Mouse (Mus musculus): ENCODE measurements around the gene Cxcr1.

The Cxcr1 gene

GRCm38 (mm10) chr1:74194445-74194844 lies at the start of gene Cxcr1:
Gene Cxcr1 (minus strand): TSS chr1:74194631.
- CTCF ChIA-PET: interaction anchor here (0.7 to 1.2 kb wide), 2 partner anchors 11 to 259 kb away, joined by 3 to 5 read pairs; no protein-coding TSS in a partner anchor

GRCm38 (mm10) chr1:74240832-74241231 lies 46.4 kb upstream of the Cxcr1 start:
- CTCF ChIA-PET: no interaction called here

DNA sequence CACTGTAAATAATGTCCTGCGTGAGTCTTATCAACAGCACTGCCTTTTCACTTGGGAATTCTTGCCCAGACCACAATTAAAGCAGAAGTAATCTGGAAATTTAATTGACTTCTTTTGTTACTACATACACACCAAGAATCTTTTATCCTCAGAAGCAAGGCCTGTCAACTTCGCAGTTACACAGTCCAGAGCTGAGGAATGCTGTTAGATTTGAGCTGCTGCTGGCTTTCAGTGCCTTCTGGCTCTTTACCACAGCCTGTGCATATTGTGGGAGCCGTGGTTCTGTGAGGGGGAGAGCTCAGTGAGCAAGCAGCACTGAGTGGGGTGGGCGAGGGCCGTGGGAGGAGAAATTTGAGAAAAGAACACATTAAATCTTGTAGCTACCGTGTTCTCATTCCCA lies 45.9 kb upstream of the Cxcr1 start:
- CTCF ChIA-PET: interaction anchor here (0.6 kb wide), 1 partner anchor 38 kb away, joined by 3 read pairs; no protein-coding TSS in a partner anchor

DNA sequence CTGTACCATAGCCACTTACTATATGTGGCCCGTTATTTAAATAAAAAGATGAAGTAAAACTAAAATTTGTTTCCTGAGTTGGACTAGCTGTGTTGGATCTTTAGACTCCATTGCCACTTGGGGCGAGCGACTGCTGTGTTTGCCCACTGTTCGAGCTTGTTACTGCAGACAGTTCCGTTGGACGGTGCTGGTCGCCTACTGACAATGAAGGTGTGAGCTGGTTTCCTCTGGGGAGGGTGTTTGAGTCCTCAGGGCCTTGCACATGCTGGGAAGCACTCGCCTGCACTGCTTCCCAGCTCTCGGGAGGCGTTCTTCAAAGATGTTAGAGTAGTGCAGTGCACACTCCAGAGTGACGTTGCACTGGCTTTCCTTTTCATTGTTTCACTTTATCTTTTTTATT lies 45.2 kb upstream of the Cxcr1 start:
- CTCF ChIA-PET: interaction anchor here (0.6 kb wide), 1 partner anchor 38 kb away, joined by 3 read pairs; no protein-coding TSS in a partner anchor

DNA sequence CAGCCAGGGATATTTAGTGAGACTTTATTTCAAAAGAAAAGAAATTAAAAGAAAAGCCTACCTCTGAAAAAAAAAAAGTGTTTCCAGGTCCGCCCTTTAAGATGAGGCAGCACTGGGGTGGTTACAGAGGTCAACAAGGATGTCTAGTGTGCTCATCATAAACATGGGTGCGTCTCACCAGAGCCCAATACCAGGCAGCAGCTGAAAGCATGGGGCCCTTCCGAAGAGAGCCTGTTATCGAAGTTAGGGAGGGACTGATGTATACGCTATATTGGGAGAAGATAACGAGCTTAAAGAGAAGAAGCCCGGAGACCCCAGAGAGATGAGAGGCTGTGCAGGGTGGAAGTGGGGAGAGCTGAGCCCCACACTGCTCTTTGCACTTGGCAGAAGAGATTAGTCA lies 44.7 kb upstream of the Cxcr1 start:
- CTCF ChIA-PET: no interaction called here

GRCm38 (mm10) chr1:74238136-74238535 lies 43.7 kb upstream of the Cxcr1 start:
- CTCF ChIA-PET: no interaction called here

DNA sequence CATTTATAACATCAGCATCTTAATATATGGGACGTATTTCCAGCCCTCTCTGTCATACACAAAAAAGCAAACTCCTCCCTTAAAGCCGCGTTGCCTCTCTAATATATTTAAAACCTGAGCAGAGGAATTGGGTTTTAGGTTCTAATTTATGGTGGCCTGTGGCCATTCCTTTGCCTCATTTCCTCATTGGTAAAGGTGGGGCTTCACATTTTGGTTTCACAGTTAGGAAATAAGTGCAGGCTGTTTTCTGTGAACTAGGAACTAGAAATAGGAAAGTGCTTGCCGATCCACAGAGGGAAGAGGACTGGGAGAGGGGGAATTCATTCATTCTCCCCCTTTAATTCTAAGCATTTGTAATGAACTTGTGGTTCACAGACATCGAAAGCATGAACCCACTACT lies 43.2 kb upstream of the Cxcr1 start:
- CTCF ChIA-PET: no interaction called here

DNA sequence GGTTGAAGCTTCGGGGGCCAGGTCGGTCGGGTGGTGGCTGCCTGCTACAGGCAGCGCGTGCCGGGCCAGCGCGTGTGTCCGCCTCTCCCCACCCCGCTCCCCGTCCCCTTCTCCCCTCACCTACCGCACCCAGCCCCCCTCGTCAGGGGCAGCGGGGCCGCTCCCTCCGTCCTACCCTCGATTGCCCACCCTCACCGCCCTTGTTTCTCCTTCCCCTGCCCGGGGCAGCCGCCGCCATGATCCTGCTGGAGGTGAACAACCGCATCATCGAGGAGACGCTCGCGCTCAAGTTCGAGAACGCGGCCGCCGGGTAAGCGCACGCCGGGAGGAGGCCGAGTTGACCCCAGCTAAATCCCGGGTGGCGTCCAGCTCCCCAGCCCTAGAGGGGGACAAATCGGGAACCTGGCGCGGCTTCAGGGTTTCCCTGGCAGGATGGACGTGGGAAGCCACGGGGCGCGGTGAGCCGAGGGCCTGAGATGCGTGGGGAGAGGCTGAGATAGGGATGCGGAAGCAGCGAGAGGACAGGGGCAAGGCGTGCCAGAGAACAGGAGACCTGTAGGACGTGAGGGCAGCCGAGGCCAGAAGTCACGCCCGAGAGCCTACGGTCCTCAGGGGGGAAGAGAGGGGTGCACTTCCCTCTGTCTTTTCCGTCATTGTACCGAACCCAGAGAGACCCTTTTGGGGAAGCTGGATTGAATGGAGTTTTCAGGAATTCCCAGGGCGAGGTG lies 42.3 kb upstream of the Cxcr1 start:
- CTCF ChIA-PET: interaction anchor here (0.7 kb wide), 2 partner anchors 8 to 155 kb away, joined by 3 to 4 read pairs; partner anchors contain the start of gene Ctdsp1

DNA sequence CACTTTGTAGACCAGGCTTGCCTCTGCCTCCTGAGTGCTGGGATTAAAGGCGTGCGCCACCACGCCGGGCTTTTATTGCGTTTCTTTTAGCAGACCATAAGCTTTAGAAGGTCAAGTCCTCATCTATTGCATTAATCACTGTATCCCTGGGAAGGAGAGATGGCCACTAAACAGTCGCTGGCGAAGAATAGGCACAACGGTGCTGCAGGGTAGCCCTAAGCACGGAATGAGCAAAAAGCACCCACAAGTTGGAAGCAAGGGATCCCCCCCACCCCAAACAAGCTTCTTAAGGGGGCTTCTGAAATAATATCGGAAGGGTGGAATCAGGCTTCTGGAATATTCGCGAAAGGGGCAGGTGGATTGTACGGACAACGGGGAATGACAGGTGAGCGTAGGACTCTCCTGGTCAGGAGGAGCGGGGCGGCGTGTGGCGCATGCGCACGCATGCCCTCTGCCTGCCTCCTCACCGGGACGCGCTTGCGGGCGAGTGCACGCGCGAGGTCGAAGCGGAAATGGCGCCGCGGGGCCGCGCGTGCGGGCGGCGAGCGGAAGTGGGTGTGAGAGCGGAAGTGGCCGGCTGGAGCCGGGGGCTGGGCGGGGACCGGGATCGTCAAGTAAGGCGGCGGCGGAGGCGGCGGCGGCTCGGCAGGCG lies 41.6 kb upstream of the Cxcr1 start, which contains the start of gene Arpc2:
TSS of gene Arpc2 (plus strand) at position 147 of the 652 bp plus-strand sequence.
- CTCF ChIA-PET: interaction anchor here (0.7 kb wide), 2 partner anchors 127 to 155 kb away, joined by 3 to 7 read pairs; partner anchors contain the start of gene Ctdsp1

DNA sequence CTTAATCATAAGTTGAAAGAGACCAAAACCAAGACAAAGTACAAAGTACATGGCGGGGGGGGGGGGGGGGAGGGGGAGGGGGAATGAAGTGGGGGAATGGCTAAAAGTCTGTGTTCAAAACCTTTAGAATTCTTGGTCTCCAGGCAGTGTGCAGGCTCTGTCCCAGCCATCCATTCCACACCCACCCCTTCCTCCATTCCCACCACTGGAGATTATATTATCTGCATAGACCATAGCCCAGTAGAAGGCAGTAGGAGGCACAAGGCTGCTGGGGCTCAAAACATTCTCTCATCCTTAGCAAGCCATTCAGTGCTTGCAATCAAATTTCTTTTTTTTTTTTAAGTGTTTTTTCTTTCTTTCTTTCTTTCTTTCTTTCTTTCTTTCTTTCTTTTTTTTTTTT lies 36.6 kb upstream of the Cxcr1 start:
- CTCF ChIA-PET: no interaction called here

GRCm38 (mm10) chr1:74229942-74230341 lies 35.5 kb upstream of the Cxcr1 start:
- CTCF ChIA-PET: interaction anchor here (0.6 kb wide), 1 partner anchor 137 kb away, joined by 3 read pairs; no protein-coding TSS in a partner anchor

DNA sequence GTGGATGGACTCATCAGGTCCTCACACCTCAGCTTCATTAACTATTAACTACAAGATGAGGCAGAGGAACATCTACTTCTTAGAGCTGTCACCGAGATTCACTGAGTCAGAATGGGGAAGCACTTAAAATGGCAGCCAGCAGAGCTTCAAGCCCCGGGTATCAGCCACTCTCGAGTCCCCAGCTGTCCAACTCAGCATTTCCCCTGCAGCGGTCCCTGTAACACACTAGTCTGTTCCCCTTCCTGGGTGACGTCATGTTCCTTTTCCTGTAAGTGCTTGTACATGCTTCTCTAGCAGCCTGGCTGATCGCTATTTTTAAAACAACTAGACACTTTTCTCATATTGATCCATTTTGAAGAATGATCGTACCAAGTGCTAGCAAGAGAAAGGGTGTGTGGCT lies 32.9 kb upstream of the Cxcr1 start:
- CTCF ChIA-PET: interaction anchor here (0.6 kb wide), 1 partner anchor 159 kb away, joined by 4 read pairs; no protein-coding TSS in a partner anchor

GRCm38 (mm10) chr1:74219922-74220321 lies 25.5 kb upstream of the Cxcr1 start:
- CTCF ChIA-PET: no interaction called here

GRCm38 (mm10) chr1:74208941-74209340 lies 14.5 kb upstream of the Cxcr1 start:
- CTCF ChIA-PET: no interaction called here

GRCm38 (mm10) chr1:74207906-74208305 lies 13.5 kb upstream of the Cxcr1 start:
- CTCF ChIA-PET: interaction anchor here (0.6 kb wide), 2 partner anchors 8 to 368 kb away, joined by 3 to 5 read pairs; no protein-coding TSS in a partner anchor

DNA sequence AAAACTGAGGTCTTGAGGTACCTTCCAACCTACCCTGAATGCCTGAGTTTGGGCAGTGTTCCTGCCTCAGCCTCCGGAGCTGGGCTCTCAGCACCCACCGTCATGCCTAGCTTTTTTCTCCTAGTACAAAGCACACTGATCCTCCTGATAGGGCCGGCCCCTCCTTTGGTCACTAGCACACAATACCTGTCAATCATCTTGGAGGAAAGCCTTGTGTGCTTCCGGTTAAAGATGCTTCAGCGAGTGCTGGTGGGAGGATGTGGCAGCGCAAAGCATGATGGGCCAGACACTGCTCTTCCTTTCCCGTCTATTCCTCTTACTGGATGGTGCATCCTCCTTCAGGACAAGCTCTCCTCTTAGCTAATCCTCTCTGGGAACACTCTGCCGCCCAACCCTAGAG lies 12.2 kb upstream of the Cxcr1 start:
- CTCF ChIA-PET: interaction anchor here (0.6 to 1.5 kb wide), 5 partner anchors 40 to 683 kb away, joined by 3 to 6 read pairs (median 4); partner anchors contain the start of genes Aamp and Catip

DNA sequence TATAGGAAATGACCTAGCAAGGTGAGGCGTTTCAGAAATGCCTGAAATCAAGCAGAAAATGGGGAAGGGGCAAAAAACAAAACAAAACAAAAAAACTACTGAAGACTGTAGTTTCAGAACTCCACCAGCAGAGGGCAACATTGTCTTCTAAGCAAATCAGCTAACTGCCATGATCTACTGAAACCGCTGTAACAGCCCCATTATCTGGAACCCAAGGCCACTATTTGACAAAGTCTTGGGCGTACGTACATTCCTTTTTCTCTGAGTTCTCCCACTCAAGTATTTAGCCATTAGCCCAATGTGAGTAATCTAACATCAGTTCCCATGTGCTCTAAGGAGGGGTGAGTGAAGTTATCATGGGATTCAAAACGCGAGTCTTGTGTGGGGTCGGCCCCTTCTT lies 11.4 kb upstream of the Cxcr1 start:
- CTCF ChIA-PET: interaction anchor here (0.6 to 1.5 kb wide), 7 partner anchors 11 to 683 kb away, joined by 3 to 6 read pairs (median 4); partner anchors contain the start of genes Aamp, Catip and Cxcr1

GRCm38 (mm10) chr1:74203457-74203856 lies 9.0 kb upstream of the Cxcr1 start:
- CTCF ChIA-PET: no interaction called here

- CTCF ChIA-PET: no interaction called here
Observed at GRCm38 (mm10) chr1:74201048-74201844, 6.8 kb upstream of the Cxcr1 start.

- CTCF ChIA-PET: interaction anchor here (0.6 kb wide), 1 partner anchor 367 kb away, joined by 15 read pairs; no protein-coding TSS in a partner anchor
Observed at GRCm38 (mm10) chr1:74199046-74199445, 4.6 kb upstream of the Cxcr1 start.

GRCm38 (mm10) chr1:74197726-74198470 lies 3.5 kb upstream of the Cxcr1 start:
- CTCF ChIA-PET: no interaction called here
